Mouse (Mus musculus): ENCODE measurements around the gene Dhx37.

- TF ChIP-seq EP300 (IDR thresholded peaks at IDR 0.05; ENCODE audit: low read depth), result no peak
- no peak for TF ChIP-seq CTCF (IDR thresholded peaks at IDR 0.05; ENCODE audit: low read depth)
These were observed 7.6 kb upstream of the Dhx37 start, which contains the start of gene Bri3bp for GRCm38 (mm10) chr5:125441234-125442114.

Measured in liver, postnatal 0 days (tissue).